Mouse (Mus musculus): Measurements from ENCODE around the gene Hmx1.

Gene Hmx1

GRCm38 (mm10) chr5:35388491-35389111, at the start of gene Hmx1:
Gene Hmx1 (plus strand): TSS chr5:35389108.
- no peak for DNase-seq (ENCODE audit: low spot score)

- DNase-seq (ENCODE audit: low spot score): no peak
These were observed 43.8 kb upstream of the Hmx1 start for GRCm38 (mm10) chr5:35345084-35345483.

GRCm38 (mm10) chr5:35348794-35349193, 40.1 kb upstream of the Hmx1 start:
- DNase-seq (ENCODE audit: low spot score): peak; percentile 82

- DNase-seq (ENCODE audit: low spot score): no peak
These were observed 31.1 kb upstream of the Hmx1 start for GRCm38 (mm10) chr5:35357544-35358440.

- DNase-seq (ENCODE audit: low spot score): peak; percentile 96
These were observed 27.2 kb upstream of the Hmx1 start for GRCm38 (mm10) chr5:35361570-35362284.

- no peak for DNase-seq (ENCODE audit: low spot score)
These were observed 22.5 kb upstream of the Hmx1 start for GRCm38 (mm10) chr5:35366241-35367032.

GRCm38 (mm10) chr5:35368916-35369315, 20.0 kb upstream of the Hmx1 start:
- no peak for DNase-seq (ENCODE audit: low spot score)

- DNase-seq (ENCODE audit: low spot score): no peak
These were observed 9.8 kb upstream of the Hmx1 start for GRCm38 (mm10) chr5:35379066-35379465.

- DNase-seq (ENCODE audit: low spot score): peak; percentile 70
These were observed 9.1 kb upstream of the Hmx1 start for GRCm38 (mm10) chr5:35379815-35380214.

- no peak for DNase-seq (ENCODE audit: low spot score)
These were observed 946 bp upstream of the Hmx1 start for GRCm38 (mm10) chr5:35387834-35388490.

GRCm38 (mm10) chr5:35389441-35389840, 533 bp downstream of the Hmx1 start:
- no peak for DNase-seq (ENCODE audit: low spot score)

GRCm38 (mm10) chr5:35389915-35390314, 1.0 kb downstream of the Hmx1 start:
- DNase-seq (ENCODE audit: low spot score): no peak

- no peak for DNase-seq (ENCODE audit: low spot score)
These were observed 2.1 kb downstream of the Hmx1 start for GRCm38 (mm10) chr5:35390848-35391655.

GRCm38 (mm10) chr5:35391656-35392333, 2.9 kb downstream of the Hmx1 start:
- no peak for DNase-seq (ENCODE audit: low spot score)

GRCm38 (mm10) chr5:35392334-35392695, 3.4 kb downstream of the Hmx1 start:
- DNase-seq (ENCODE audit: low spot score): no peak

GRCm38 (mm10) chr5:35395566-35396440, 6.9 kb downstream of the Hmx1 start:
- DNase-seq (ENCODE audit: low spot score): no peak

- no peak for DNase-seq (ENCODE audit: low spot score)
These were observed 8.2 kb downstream of the Hmx1 start for GRCm38 (mm10) chr5:35396976-35397641.

- DNase-seq (ENCODE audit: low spot score): no peak
These were observed 8.9 kb downstream of the Hmx1 start for GRCm38 (mm10) chr5:35397642-35398309.
